Mouse (Mus musculus): ENCODE results near the gene Sgca. TPM values are rescaled to one million over a fixed set of nuclear protein-coding genes. Genes with fewer than 3 reads are reported as not detected.

Gene Sgca
- polyA plus RNA-seq, 1 experiment = not detected

DNA sequence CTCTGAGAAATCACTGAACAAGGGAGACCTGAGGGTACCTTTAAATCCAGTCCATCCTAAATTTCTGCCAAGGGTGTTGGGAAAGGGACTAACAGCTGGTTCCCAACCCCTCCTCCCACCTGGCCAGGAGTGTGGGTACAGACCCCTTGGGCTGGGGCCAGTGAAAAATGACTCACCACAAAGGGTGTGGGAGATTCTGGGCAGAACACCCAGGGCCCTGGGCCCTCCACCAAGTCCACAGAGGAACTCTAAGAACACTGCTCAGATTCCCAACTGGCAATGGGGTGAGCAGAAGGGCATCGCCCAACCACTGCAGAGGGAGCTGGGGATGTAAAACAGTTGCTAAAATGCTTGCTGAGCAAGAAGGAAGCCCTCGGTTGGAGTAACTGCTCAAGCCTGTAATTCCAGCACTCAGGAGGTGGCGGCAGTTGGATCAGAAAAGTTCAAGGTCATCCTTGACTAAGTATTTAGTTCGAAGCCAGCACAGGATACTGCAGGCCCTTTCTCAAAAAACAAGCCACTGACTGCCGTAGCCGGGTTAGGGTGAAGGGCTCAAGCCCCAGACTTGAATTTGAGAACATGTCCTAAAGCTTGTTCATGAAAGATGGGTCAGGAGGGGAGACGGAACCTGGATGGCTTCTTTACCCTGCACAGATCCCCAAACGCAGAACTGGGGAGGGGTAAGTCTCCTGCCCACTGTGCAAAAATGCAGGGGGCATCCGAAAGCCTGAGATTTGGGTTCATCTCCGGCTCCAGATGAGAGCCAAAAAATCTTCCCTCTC is 12.8 kb upstream of the Sgca start:
- Histone ChIP-seq H3K4me1 (ENCODE audit: control insufficient read depth, insufficient read depth, low read length) (peaks cover 5% of the 10 kb centered on the region; the same call in 1 of the 2 replicates), H3K27ac (ENCODE audit: insufficient read depth, low read length) (peak overlapping the region; percentile 85), H3K4me3 (ENCODE audit: insufficient read depth, low read length) (peak overlapping the region; percentile 54)
- TF ChIP-seq POLR2A (IDR thresholded peaks at IDR 0.05; ENCODE audit: low read depth, low read length) = no peak
- TF ChIP-seq CTCF (IDR thresholded peaks at IDR 0.05; ENCODE audit: borderline replicate concordance, insufficient read depth, low read length) = no peak

DNA sequence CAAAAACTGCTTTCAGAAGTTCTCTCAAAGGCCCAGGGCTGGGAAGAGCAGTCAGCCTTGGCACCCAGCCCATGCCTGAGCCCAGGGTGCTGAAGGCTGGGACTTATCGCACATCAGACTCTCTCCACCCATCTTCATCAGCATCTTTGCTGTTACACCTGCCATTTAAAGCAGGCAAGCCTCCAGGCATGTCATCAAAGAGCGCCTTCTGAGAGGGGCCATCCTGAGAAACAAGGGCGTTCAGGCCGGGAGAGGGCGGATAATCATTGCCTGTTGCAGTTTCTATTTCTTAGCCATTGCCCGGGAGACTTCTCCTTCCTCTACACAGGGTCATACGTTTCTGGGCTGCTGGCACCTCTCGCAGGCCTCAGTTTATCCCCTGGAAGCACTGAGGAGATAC is 11.7 kb upstream of the Sgca start:
- Histone ChIP-seq H3K4me3 (ENCODE audit: insufficient read depth, low read length) (no peak overlapping the region), H3K4me1 (ENCODE audit: control insufficient read depth, insufficient read depth, low read length) (peaks cover 5% of the 10 kb centered on the region; the same call in 1 of the 2 replicates), H3K27ac (ENCODE audit: insufficient read depth, low read length) (no peak overlapping the region)
- TF ChIP-seq POLR2A (IDR thresholded peaks at IDR 0.05; ENCODE audit: low read depth, low read length) (no peak), CTCF (IDR thresholded peaks at IDR 0.05; ENCODE audit: borderline replicate concordance, insufficient read depth, low read length) (no peak)

DNA sequence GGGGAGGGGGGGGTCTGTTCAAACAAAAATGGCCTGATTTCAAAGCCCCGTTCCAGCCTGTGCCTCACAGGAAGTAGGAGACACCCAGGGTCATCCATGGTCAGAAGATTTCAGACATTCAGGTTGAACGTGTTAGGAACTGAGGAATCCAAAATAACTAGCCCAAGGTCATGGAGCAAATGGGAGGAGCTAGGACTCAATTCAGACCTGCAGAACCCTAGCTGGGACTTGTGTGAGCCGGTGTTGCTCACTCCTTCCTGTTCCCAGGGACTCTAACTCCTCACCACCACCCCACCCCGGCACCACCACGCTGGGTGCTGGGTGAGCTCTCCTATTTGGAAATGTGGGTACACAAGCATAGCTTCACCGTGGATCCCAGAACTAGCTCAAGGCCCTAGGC is 11.2 kb upstream of the Sgca start:
- TF ChIP-seq CTCF (IDR thresholded peaks at IDR 0.05; ENCODE audit: borderline replicate concordance, insufficient read depth, low read length) = no peak
- TF ChIP-seq POLR2A (IDR thresholded peaks at IDR 0.05; ENCODE audit: low read depth, low read length) = no peak
- peaks cover 5% of the 10 kb centered on the region; the same call in 1 of the 2 replicates for H3K4me1 ChIP-seq (ENCODE audit: control insufficient read depth, insufficient read depth, low read length)
- no peak overlapping the region for H3K27ac ChIP-seq (ENCODE audit: insufficient read depth, low read length)
- no peak overlapping the region for H3K4me3 ChIP-seq (ENCODE audit: insufficient read depth, low read length)

DNA sequence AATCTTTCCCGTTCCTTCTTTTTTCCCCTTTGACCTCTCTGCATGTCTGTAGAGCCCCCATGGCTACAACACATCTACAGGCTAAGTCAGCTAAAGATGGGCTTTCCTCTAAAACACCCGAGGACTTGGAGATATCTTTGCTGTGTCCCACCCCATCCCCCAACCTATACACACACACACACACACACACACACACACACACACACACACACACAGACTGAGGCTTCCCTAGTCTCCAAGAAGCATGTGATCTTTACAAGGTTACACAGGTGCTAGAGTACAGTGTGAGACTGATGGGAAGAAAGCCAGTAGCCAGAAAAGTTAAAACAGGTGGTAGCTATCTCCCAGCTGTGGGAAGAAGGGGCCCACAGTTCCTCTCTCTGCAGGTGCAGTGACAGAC is 10.3 kb upstream of the Sgca start:
- Histone ChIP-seq H3K4me3 (ENCODE audit: insufficient read depth, low read length) (no peak overlapping the region), H3K27ac (ENCODE audit: insufficient read depth, low read length) (no peak overlapping the region), H3K4me1 (ENCODE audit: control insufficient read depth, insufficient read depth, low read length) (peaks cover 5% of the 10 kb centered on the region; the same call in 1 of the 2 replicates)
- no peak for TF ChIP-seq CTCF (IDR thresholded peaks at IDR 0.05; ENCODE audit: borderline replicate concordance, insufficient read depth, low read length)
- TF ChIP-seq POLR2A (IDR thresholded peaks at IDR 0.05; ENCODE audit: low read depth, low read length) = no peak

DNA sequence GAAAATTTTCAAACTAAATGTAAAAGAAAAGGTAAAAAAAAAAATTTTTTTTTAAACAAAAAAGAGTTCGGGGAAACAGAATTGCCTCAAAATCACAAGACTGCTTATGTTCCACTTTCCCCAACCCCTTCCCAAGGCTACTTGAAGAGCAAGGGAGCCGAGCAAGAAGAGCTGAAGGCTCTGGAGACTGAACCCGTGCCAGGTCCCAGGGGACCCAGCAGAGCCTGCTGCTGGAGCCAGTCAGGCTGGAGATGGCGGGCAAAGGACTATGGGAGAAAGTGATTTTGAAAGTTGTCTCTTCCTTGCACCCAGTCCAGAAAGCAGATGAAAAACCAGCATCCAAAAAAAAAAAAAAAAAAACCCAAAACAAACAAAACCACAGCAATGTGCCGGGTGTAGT is 9.7 kb upstream of the Sgca start:
- TF ChIP-seq POLR2A (IDR thresholded peaks at IDR 0.05; ENCODE audit: low read depth, low read length) (no peak), CTCF (IDR thresholded peaks at IDR 0.05; ENCODE audit: borderline replicate concordance, insufficient read depth, low read length) (no peak)
- H3K4me1 ChIP-seq (ENCODE audit: control insufficient read depth, insufficient read depth, low read length) = peaks cover 5% of the 10 kb centered on the region; the same call in 1 of the 2 replicates
- H3K4me3 ChIP-seq (ENCODE audit: insufficient read depth, low read length) = no peak overlapping the region
- H3K27ac ChIP-seq (ENCODE audit: insufficient read depth, low read length) = no peak overlapping the region

DNA sequence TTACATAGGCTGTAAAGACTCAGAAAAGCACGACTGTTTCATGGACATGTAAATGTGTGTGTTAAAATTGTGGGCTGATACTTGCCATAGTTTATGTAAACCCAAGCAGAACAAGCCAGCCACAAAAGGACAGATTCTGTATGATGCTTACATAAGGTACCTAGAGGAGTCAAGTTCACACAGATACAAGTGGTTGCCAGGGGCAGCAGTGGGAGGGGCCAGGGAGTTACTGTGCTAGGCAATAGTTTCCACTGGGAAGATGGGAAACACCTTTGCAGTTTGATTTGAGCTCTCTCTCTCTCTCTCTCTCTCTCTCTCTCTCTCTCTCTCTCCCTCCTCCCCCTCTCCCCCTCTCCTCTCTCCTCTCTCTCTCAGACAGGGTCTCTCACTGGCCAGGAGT is 9.0 kb upstream of the Sgca start:
- no peak overlapping the region for H3K27ac ChIP-seq (ENCODE audit: insufficient read depth, low read length)
- no peak overlapping the region for H3K4me3 ChIP-seq (ENCODE audit: insufficient read depth, low read length)
- TF ChIP-seq POLR2A (IDR thresholded peaks at IDR 0.05; ENCODE audit: low read depth, low read length) (no peak), CTCF (IDR thresholded peaks at IDR 0.05; ENCODE audit: borderline replicate concordance, insufficient read depth, low read length) (no peak)
- peaks cover 4% of the 10 kb centered on the region; the same call in 1 of the 2 replicates for H3K4me1 ChIP-seq (ENCODE audit: control insufficient read depth, insufficient read depth, low read length)

DNA sequence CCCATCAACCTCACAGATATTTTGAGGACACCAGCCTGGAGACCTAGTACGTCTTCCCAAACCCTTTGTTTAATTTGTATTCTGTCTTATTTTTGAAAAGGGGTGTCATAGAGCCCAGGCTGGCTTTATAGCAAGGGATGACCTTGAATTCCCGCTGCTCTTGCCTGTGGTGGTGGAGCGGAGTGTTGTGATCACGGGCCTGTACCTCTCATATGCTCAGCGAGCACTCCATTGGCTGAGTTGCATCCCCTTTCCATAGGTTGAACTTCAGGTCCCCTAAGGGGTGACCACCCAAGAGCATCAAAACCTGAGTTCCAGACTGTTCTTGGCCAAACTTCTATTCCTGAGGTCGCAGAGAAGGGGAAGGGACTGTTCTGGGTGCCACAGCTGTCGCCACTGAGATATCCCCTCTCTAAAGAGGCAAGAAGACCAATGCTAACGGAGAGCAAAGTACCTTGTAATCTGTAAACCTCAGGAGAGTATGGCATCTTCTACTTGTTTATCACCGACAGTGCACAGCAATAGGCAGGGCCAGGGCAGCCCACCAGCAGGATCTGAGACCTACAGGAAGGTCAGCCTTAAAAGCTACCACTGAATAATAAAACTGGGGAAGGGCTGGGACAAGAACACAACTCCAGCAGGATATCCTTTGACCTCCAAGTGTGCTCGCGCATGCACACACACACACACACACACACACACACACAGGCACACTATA is 3.5 kb upstream of the Sgca start:
- H3K27ac ChIP-seq (ENCODE audit: insufficient read depth, low read length) = no peak overlapping the region
- no peaks in the 10 kb centered on the region for H3K4me1 ChIP-seq (ENCODE audit: control insufficient read depth, insufficient read depth, low read length)
- H3K4me3 ChIP-seq (ENCODE audit: insufficient read depth, low read length) = no peak overlapping the region
- TF ChIP-seq CTCF (IDR thresholded peaks at IDR 0.05; ENCODE audit: borderline replicate concordance, insufficient read depth, low read length) (no peak), POLR2A (IDR thresholded peaks at IDR 0.05; ENCODE audit: low read depth, low read length) (no peak)

DNA sequence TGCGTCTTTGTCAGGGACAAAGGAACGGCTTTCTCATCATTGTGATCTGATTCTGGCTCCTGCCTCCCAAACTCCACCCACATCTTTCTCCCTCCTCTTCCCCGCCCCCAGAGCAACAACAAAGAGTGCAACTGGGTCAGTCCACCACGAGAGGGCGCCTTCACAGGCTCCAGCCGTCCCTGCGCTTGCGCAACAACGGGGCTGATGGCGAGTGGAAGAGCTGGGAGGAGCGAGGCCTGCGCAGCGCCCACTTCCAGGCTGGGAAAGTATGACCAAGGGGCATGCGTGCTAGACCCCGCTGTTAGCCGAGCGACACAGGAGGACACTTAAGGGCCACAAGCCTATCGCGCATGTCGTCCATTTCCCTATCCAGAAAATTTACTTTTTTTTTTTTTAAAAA is 2.8 kb upstream of the Sgca start:
- no peak overlapping the region for H3K27ac ChIP-seq (ENCODE audit: insufficient read depth, low read length)
- TF ChIP-seq POLR2A (IDR thresholded peaks at IDR 0.05; ENCODE audit: low read depth, low read length) (peak; percentile 73), CTCF (IDR thresholded peaks at IDR 0.05; ENCODE audit: borderline replicate concordance, insufficient read depth, low read length) (peak; percentile 87)
- no peak overlapping the region for H3K4me3 ChIP-seq (ENCODE audit: insufficient read depth, low read length)
- no peaks in the 10 kb centered on the region for H3K4me1 ChIP-seq (ENCODE audit: control insufficient read depth, insufficient read depth, low read length)

DNA sequence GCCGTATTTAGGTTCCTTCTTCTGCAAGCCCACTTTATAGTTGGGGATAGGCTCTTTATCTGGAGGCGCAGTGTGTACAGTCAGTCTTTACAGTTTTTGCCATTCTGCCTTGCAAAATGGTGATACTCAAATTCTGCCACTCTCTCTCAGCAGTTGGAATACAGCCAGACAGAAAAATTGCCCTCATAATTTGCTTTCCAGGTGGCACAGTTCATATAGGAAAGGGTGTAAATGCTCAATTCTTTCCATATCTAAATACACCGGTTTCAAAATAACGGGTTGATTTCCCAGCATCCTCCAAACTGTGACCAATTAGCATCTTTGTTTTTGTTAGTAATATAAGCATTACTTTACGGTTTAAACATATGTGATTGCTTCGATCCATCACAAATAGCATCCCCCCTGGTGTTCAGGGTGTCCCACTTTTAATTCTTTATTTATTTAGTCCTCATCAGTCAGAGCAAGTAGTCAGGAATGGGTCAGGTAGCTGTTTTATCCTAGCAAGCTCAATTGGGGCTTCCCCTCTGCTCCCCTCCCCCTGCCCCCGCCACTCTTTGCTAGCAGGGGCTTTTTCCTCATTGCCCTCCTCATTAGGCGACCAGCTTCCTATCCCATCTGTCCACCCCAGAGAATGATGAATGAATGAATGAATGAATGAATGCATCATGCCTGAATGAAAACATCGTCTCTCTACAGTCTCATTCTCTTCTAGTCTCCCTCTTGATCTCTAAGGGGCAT is 2.2 kb upstream of the Sgca start:
- Histone ChIP-seq H3K4me3 (ENCODE audit: insufficient read depth, low read length) (no peak overlapping the region), H3K27ac (ENCODE audit: insufficient read depth, low read length) (no peak overlapping the region)

More for the DNA sequence above, 2.2 kb upstream of the Sgca start:
- H3K4me1 ChIP-seq (ENCODE audit: control insufficient read depth, insufficient read depth, low read length) = no peaks in the 10 kb centered on the region
- TF ChIP-seq CTCF (IDR thresholded peaks at IDR 0.05; ENCODE audit: borderline replicate concordance, insufficient read depth, low read length) = no peak
- TF ChIP-seq POLR2A (IDR thresholded peaks at IDR 0.05; ENCODE audit: low read depth, low read length) = no peak
